Mouse (Mus musculus): ENCODE results near the gene Gm20388. TPM values are rescaled to one million over a fixed set of nuclear protein-coding genes. Genes with fewer than 3 reads are reported as not detected.

Gm20388 gene
- total and polyA plus RNA-seq, 3 experiments: 0.02 to 0.05 TPM; not detected in 1

DNA sequence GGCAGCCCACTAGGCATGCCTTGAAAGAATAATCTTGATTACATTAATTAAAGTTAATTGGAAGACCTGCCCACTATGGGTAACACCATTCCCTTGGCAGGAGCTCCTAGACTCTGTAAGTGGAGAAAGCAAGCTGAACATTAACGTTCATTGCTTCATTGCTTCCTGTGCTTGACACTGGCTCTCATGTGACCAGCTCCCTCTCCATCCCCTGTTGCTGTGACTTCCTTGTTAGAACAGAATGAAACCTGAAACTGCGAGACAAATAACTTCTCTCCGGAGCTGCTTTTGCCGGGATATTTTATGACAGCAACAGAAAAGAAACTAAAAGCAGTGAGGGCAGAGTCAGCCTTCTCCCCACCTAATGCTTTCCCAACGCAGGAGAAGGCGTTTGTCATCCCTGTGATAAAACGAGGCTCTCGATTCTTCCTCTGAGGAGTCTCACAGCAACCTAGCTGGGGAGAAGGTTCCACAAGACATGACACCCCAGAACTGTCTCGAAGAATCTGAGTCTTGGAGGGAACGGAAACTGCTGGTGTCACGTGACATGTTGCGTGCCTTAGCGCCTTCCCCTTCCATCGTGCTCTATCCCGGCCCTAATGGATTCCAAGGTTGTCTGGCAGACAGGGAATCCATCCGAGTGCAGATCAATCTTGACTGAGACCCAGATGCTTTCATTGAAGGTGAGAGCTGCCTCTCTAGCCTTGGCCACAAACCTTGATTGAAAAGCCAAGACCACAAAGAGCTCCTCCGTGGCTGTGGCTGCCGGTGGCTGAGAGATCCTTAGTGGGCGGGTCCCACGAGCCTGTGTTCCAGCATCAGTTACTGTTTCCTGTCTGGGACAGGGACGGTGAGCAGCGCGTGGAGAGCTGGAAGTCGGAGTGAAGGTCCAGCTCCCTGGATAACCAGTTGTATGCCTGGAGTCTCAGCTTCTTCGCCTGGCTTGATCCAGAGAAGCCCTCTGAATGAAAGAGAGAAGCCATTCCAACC is 2654.0 kb downstream of the Gm20388 start:
- DNase-seq (ENCODE audit: low spot score): no peak
- no peak for ATAC-seq (ENCODE audit: extremely low read depth, insufficient number of reproducible peaks, low FRiP score, poor library complexity, severe bottlenecking)

DNA sequence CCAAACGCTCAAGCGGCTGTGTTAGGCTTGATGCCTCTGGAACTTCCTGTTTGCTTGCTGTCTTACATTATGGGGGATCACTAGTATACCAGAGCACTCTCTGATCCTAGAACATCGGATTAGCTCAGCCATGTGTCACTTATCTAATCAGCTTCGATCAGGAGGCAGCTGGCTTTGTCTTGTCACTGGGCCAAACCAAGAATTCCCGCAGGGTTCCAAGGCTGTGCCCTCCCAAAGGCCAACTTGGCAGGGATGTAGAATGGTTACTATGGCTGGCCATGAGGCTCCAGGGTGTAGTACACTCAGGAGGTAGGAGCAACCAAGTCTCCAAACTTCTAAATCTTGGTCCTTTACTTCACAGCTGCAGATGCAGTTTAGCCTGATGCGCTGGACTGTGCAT is 2656.1 kb downstream of the Gm20388 start:
- TF ChIP-seq TAL1 (conservative IDR thresholded peaks at IDR 0.05; ENCODE audit: low read depth, low read length): 0 out of 2 replicates have a peak, but pooled peaks have one; percentile 15
- TF ChIP-seq POLR2AphosphoS5 (IDR thresholded peaks at IDR 0.05; ENCODE audit: insufficient replicate concordance, low read depth, low read length): no peak; the same call in 1 of the 2 replicates
- Histone ChIP-seq H3K9me3 (replicated peaks) (no peaks in the 10 kb centered on the region), H3K36me3 (replicated peaks) (peaks cover 51% of the 10 kb centered on the region), H3K4me1 (ENCODE audit: insufficient read depth, low read depth, low read length) (peaks cover 59% of the 10 kb centered on the region), H3K27me3 (ENCODE audit: insufficient read depth, low read length) (no peaks in the 10 kb centered on the region), H3K4me3 (ENCODE audit: low read depth, low read length) (peak overlapping the region; percentile 92)
- ATAC-seq (ENCODE audit: extremely low read depth, insufficient number of reproducible peaks, low FRiP score, poor library complexity, severe bottlenecking): peak; percentile 15; the same call in 1 of the 2 replicates
- no peak for DNase-seq (ENCODE audit: low spot score)

More for the DNA sequence above, 2654.0 kb downstream of the Gm20388 start:
- H3K4me3 ChIP-seq (ENCODE audit: low read depth, low read length): no peak overlapping the region
- H3K27me3 ChIP-seq (ENCODE audit: insufficient read depth, low read length): no peaks in the 10 kb centered on the region
- no peaks in the 10 kb centered on the region for H3K9me3 ChIP-seq (replicated peaks)
- H3K36me3 ChIP-seq (replicated peaks): peaks cover 33% of the 10 kb centered on the region
- no peak for TF ChIP-seq GATA2 (IDR thresholded peaks at IDR 0.05; ENCODE audit: borderline replicate concordance, low read depth, low read length)
- TF ChIP-seq CTCF (IDR thresholded peaks at IDR 0.05; ENCODE audit: low read depth, low read length): no peak
- no peak for TF ChIP-seq TAL1 (conservative IDR thresholded peaks at IDR 0.05; ENCODE audit: low read depth, low read length)
- no peak for TF ChIP-seq GATA1 (IDR thresholded peaks at IDR 0.05; ENCODE audit: borderline replicate concordance, low read length)
- no peak for TF ChIP-seq POLR2AphosphoS5 (IDR thresholded peaks at IDR 0.05; ENCODE audit: insufficient replicate concordance, low read depth, low read length)
- peaks cover 43% of the 10 kb centered on the region for H3K4me1 ChIP-seq (ENCODE audit: insufficient read depth, low read depth, low read length)

- peaks cover 67% of the 10 kb centered on the region for H3K4me1 ChIP-seq (ENCODE audit: insufficient read depth, low read depth, low read length)
- H3K4me3 ChIP-seq (ENCODE audit: low read depth, low read length): peak within 1 kb of the TSS; percentile 92
- peaks cover 59% of the 10 kb centered on the region for H3K36me3 ChIP-seq (replicated peaks)
- TF ChIP-seq TAL1 (conservative IDR thresholded peaks at IDR 0.05; ENCODE audit: low read depth, low read length) (no peak), GATA1 (IDR thresholded peaks at IDR 0.05; ENCODE audit: borderline replicate concordance, low read length) (no peak), CTCF (IDR thresholded peaks at IDR 0.05; ENCODE audit: low read depth, low read length) (no peak), POLR2AphosphoS5 (IDR thresholded peaks at IDR 0.05; ENCODE audit: insufficient replicate concordance, low read depth, low read length) (no peak)
- no peaks in the 10 kb centered on the region for H3K9me3 ChIP-seq (replicated peaks)
- DNase-seq (ENCODE audit: low spot score): peak; percentile 92
- ATAC-seq (ENCODE audit: extremely low read depth, insufficient number of reproducible peaks, low FRiP score, poor library complexity, severe bottlenecking): peak; percentile 79
- no peaks in the 10 kb centered on the region; the same call in 1 of the 2 replicates for H3K27me3 ChIP-seq (ENCODE audit: insufficient read depth, low read length)
Observed at GRCm38 (mm10) chr8:122567361-122568108, 2656.9 kb downstream of the Gm20388 start, which contains the start of gene Cdt1. Gene Cdt1 (plus strand): TSS chr8:122568015.

GRCm38 (mm10) chr8:122568109-122568504 is 2657.5 kb downstream of the Gm20388 start:
- no peak for TF ChIP-seq TAL1 (conservative IDR thresholded peaks at IDR 0.05; ENCODE audit: low read depth, low read length)
- no peak for TF ChIP-seq CTCF (IDR thresholded peaks at IDR 0.05; ENCODE audit: low read depth, low read length)
- no peak for TF ChIP-seq GATA2 (IDR thresholded peaks at IDR 0.05; ENCODE audit: borderline replicate concordance, low read depth, low read length)
- TF ChIP-seq POLR2AphosphoS5 (IDR thresholded peaks at IDR 0.05; ENCODE audit: insufficient replicate concordance, low read depth, low read length): no peak
- no peak for TF ChIP-seq GATA1 (IDR thresholded peaks at IDR 0.05; ENCODE audit: borderline replicate concordance, low read length)
- no peaks in the 10 kb centered on the region; the same call in 1 of the 2 replicates for H3K27me3 ChIP-seq (ENCODE audit: insufficient read depth, low read length)
- DNase-seq (ENCODE audit: low spot score) (peak; percentile 48), ATAC-seq (ENCODE audit: extremely low read depth, insufficient number of reproducible peaks, low FRiP score, poor library complexity, severe bottlenecking) (no peak)
- H3K36me3 ChIP-seq (replicated peaks): peaks cover 61% of the 10 kb centered on the region
- peak overlapping the region; percentile 92 for H3K4me3 ChIP-seq (ENCODE audit: low read depth, low read length)
- H3K4me1 ChIP-seq (ENCODE audit: insufficient read depth, low read depth, low read length): peaks cover 73% of the 10 kb centered on the region
- H3K9me3 ChIP-seq (replicated peaks): no peaks in the 10 kb centered on the region

DNA sequence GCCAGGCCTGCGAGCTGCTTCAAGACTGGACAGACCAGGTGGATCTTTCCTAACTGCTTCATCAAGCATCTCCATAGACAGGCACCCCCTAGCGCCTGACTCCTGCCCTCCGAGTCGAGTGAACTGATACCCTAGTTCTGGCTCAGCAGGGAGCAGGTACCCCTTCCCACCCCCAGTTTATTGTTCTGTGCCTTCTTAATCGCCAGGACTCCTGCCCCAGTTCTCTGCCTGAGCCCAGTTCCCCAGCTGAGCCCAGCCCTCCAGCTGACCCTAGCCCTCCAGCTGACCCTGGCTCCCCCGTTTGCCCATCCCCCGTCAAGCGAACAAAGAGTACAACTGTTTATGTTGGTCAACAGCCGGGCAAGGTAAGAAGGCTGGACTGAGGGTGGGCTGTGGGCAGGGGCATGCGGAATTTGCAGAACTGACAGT is 2658.3 kb downstream of the Gm20388 start:
- Histone ChIP-seq H3K36me3 (replicated peaks) (peaks cover 68% of the 10 kb centered on the region), H3K4me3 (ENCODE audit: low read depth, low read length) (peak overlapping the region; percentile 92), H3K27me3 (ENCODE audit: insufficient read depth, low read length) (no peaks in the 10 kb centered on the region; the same call in 1 of the 2 replicates), H3K4me1 (ENCODE audit: insufficient read depth, low read depth, low read length) (peaks cover 80% of the 10 kb centered on the region), H3K9me3 (replicated peaks) (no peaks in the 10 kb centered on the region)
- ATAC-seq (ENCODE audit: extremely low read depth, insufficient number of reproducible peaks, low FRiP score, poor library complexity, severe bottlenecking) (no peak), DNase-seq (ENCODE audit: low spot score) (peak; percentile 50)
- no peak for TF ChIP-seq TAL1 (conservative IDR thresholded peaks at IDR 0.05; ENCODE audit: low read depth, low read length)
- no peak for TF ChIP-seq GATA1 (IDR thresholded peaks at IDR 0.05; ENCODE audit: borderline replicate concordance, low read length)
- TF ChIP-seq POLR2AphosphoS5 (IDR thresholded peaks at IDR 0.05; ENCODE audit: insufficient replicate concordance, low read depth, low read length): no peak
- no peak for TF ChIP-seq GATA2 (IDR thresholded peaks at IDR 0.05; ENCODE audit: borderline replicate concordance, low read depth, low read length)
- TF ChIP-seq CTCF (IDR thresholded peaks at IDR 0.05; ENCODE audit: low read depth, low read length): no peak

- no peaks in the 10 kb centered on the region; the same call in 1 of the 2 replicates for H3K27me3 ChIP-seq (ENCODE audit: insufficient read depth, low read length)
- H3K4me3 ChIP-seq (ENCODE audit: low read depth, low read length): peak overlapping the region; percentile 92
- peaks cover 85% of the 10 kb centered on the region for H3K4me1 ChIP-seq (ENCODE audit: insufficient read depth, low read depth, low read length)
- H3K36me3 ChIP-seq (replicated peaks): peaks cover 72% of the 10 kb centered on the region
- TF ChIP-seq POLR2AphosphoS5 (IDR thresholded peaks at IDR 0.05; ENCODE audit: insufficient replicate concordance, low read depth, low read length): no peak
- 0 out of 2 replicates have a peak, but pooled peaks have one; percentile 11 for TF ChIP-seq CTCF (IDR thresholded peaks at IDR 0.05; ENCODE audit: low read depth, low read length)
- H3K9me3 ChIP-seq (replicated peaks): no peaks in the 10 kb centered on the region
- DNase-seq (ENCODE audit: low spot score): no peak
- no peak for ATAC-seq (ENCODE audit: extremely low read depth, insufficient number of reproducible peaks, low FRiP score, poor library complexity, severe bottlenecking)
Observed at GRCm38 (mm10) chr8:122569329-122569728, 2658.7 kb downstream of the Gm20388 start.

Data from G1E (cell line).